Mouse (Mus musculus): ENCODE measurements around the gene Aes.

Aes gene

DNA sequence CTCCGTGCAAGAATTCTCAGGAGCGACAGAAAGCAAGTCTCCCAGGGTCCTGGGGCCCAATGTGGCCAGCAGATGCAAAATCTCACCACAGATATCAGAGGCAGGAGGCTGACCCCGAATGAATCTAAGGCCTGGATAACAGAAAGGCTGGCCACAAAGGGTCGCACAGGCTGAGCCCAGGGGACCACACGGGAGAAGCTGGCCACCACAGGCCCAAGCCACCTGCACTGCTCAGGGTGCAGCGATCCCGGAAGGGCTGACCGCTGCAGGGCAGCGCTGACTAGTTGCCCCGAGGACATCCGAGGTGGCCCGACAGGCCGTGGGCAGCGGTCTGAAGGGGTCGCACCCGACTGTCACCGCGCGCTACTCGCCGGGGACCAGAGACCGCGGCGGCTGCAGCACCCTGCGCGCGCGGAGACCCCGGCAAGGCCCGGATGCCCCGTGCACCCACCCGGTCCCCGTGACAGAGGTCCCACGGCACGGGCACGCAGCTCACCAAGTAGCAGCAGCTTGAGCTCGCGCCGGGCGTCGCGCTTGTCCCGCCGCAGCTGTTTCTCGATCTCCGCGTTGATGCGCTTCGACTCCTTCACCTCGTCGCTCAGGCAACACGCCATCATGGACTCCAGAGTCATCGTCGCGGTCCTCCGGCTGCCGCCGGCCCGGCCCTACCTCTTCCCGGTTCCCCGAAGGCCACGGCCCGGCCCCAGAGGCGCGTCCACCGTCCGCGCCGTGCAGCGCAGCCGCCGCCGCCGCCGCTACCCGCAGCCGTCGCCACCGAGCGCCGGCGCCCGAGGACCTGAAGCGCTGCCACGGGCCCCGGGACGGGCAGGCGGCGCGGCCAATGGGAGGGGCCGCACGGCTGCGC is 14.8 kb upstream of the Aes start:
- CTCF ChIA-PET = no interaction called here

GRCm38 (mm10) chr10:81545161-81545747 is 14.0 kb upstream of the Aes start, which contains the start of gene Gna11:
Gene Gna11 (minus strand): TSS chr10:81545190.
- CTCF ChIA-PET = no interaction called here

- CTCF ChIA-PET = interaction anchor here (0.8 kb wide), 1 partner anchor 45 kb away, joined by 4 read pairs; no protein-coding TSS in a partner anchor
These were observed 13.0 kb upstream of the Aes start for GRCm38 (mm10) chr10:81546332-81546731.

GRCm38 (mm10) chr10:81546788-81547571 is 12.3 kb upstream of the Aes start:
- CTCF ChIA-PET = interaction anchor here (0.8 kb wide), 1 partner anchor 45 kb away, joined by 4 read pairs; no protein-coding TSS in a partner anchor

GRCm38 (mm10) chr10:81548944-81549343 is 10.3 kb upstream of the Aes start:
- CTCF ChIA-PET = interaction anchor here (0.6 to 0.7 kb wide), 2 partner anchors 18 to 27 kb away, joined by 5 to 13 read pairs; no protein-coding TSS in a partner anchor

DNA sequence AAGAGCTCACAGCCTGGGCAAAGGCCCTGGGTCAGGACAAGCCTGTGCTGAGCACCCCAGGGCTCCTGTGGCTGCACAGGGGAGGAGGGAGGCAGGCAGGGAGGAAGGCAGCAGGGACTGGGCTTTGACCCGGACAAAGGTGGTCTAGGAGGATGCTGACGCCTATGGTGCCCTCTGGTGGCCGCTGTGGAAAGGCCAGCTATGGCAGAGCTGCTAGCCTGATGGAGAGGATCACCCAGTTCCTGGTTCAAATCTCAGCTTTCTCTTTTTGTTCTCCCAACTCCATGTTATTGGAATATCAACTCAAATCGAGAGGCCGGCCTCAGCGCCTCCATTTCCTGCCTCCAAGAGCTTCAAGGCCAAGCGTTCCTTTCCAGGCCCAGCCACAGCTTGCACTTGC is 9.0 kb upstream of the Aes start:
- CTCF ChIA-PET = interaction anchor here (0.7 to 2.1 kb wide), 6 partner anchors 9 to 100 kb away, joined by 3 to 16 read pairs (median 4); partner anchors contain the start of gene Aes

- CTCF ChIA-PET = interaction anchor here (0.5 to 2.1 kb wide), 7 partner anchors 9 to 127 kb away, joined by 3 to 16 read pairs (median 3); no protein-coding TSS in a partner anchor
These were observed 7.6 kb upstream of the Aes start for GRCm38 (mm10) chr10:81551597-81552102.

- CTCF ChIA-PET = interaction anchor here (0.8 to 1.3 kb wide), 2 partner anchors 9 to 34 kb away, joined by 3 to 4 read pairs; no protein-coding TSS in a partner anchor
These were observed 6.1 kb upstream of the Aes start for GRCm38 (mm10) chr10:81553232-81553631.

DNA sequence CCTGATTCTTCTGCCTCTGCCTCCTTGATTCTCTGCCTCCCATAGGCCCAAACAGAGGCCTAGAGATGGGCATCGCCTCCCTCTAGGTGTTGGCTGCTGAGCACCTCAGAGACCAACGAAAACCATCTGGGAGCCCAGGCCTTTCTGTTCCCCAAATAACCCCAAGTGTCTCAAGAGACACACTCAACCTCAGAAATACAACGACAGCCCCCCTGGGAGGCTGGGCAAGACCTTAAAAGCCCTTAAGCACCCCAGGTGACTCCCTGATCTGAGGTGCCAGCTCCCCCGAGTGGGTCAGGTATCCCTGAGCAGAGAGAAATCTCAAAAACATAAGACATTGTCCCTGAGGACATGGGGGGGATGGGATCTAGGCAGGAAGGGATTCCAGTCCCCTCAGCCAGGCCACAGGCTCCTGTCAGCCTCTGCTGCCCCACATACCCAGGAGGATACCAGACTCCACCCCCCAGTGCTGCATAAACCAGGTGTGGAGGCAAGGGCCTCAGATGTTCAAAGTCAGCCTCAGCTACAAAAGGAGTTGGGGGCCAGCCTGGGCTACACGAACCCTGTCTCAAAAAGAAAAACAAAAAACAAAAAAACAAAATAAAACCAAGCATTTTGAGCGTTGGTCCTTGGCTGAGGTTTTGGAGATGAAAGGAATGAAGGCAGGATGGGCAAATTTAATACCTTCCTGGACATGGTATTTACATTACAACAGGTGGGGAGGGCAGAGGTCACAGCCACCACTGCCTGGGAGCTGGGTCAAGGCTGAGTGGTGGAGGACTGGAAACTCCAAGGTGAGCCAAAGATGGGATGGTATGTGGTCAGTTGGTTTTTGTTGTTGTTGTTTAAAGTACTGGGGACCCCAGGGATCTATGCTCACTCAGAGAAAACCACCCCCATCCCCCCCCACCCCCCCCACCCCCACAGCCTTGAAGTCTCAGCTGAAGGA is 5.2 kb upstream of the Aes start:
- CTCF ChIA-PET = interaction anchor here (0.6 to 1.3 kb wide), 4 partner anchors 8 to 217 kb away, joined by 3 to 4 read pairs (median 3); no protein-coding TSS in a partner anchor

DNA sequence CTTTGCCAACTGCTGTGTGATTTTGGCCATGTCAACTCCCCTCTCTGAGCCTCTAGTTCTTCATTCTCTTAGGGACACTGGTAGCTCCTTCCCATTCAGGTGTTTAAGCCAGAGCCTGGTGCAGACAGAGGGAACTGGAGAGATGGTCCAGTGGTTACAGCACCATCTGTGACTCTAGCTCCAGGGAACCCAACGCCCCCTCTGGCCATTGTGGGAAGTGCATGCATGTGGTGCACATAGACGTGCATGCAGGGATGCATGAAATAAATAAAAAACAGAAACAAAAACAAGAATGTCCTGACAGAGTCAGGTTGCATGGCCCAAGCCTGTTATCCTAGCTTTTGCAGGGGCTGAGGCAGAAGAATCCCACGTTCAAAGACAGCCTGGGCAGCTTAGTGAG is 3.0 kb upstream of the Aes start:
- CTCF ChIA-PET = interaction anchor here (0.6 kb wide), 1 partner anchor 130 kb away, joined by 9 read pairs; no protein-coding TSS in a partner anchor

DNA sequence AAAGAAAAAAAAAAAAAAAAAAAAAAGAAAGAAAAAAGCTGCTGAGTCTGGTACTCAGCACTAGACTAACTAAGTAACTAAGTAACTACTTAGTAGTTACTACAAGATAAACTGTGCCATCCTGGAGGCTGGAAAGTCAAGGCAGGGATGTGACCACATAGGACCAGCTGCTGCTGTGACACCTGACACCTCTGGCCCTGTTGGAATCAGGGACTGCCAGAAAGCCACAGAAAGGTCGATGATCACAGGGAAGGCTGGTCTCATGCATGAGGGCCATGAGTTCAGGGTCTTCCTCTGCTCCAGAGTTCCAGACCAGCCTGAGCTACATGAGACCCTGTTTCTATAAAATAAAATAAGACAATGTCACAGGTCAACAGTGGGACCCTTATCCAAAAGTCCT is 1.8 kb upstream of the Aes start:
- CTCF ChIA-PET = interaction anchor here (0.6 kb wide), 1 partner anchor 39 kb away, joined by 3 read pairs; no protein-coding TSS in a partner anchor

- CTCF ChIA-PET = interaction anchor here (0.6 kb wide), 1 partner anchor 10 kb away, joined by 3 read pairs; no protein-coding TSS in a partner anchor
These were observed 595 bp downstream of the Aes start for GRCm38 (mm10) chr10:81559627-81560539.

DNA sequence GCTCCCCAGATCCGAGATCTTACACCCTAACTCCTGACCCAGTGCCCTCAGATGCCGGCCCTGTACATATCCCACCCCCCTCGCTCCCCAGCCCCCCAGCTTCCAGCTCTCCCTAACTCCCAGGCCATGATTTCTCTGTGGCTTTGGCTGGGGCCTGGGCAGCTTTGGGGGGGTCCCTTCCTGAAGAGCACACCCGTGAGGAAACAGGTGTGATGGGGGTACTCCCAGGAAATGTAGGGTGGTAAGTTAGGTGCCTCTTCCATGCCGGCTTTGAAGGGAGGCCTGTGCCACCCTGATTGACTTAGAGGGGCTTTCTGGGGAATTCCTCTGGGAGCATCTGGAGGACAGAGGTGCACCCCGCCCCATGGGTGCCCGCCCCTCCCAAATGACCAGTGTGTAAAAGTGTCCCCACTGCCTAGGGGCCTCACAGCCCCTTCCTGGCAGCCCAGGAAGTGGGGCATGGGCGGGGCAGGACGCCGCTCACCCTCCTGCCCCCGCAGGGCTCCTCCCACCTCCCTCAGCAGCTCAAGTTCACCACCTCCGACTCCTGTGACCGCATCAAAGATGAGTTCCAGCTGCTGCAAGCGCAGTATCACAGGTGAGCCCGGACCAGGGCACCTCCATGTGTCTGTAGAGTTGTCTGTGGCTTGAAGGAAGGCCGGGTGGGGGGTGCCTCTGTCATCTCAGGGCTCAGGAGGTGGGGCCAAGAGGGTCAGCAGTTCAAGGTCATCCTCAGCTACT is 1.6 kb downstream of the Aes start:
- CTCF ChIA-PET = interaction anchor here (0.6 to 0.7 kb wide), 2 partner anchors 10 to 14 kb away, joined by 3 to 8 read pairs; no protein-coding TSS in a partner anchor

DNA sequence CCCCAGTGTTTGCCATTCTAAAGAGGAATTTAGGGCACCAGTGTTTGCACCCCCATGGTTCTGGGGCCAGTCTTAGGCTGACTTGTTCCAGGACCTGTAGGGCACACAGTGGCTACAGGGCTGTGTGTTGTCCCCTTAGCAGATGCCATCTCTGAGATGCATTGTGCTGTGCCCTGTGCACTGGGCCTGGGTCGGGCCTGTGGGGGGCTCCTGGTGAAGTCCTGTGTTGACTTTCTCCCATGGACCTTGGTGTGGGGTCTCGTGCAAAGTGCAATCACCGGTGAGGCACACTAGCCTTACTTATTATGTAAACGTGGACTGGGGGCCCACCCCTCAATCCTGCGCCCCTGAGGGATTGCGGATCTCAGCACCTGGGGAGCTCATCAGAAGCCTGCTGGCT is 3.1 kb downstream of the Aes start:
- CTCF ChIA-PET = interaction anchor here (0.6 to 1.2 kb wide), 2 partner anchors 9 to 68 kb away, joined by 3 to 16 read pairs; no protein-coding TSS in a partner anchor

DNA sequence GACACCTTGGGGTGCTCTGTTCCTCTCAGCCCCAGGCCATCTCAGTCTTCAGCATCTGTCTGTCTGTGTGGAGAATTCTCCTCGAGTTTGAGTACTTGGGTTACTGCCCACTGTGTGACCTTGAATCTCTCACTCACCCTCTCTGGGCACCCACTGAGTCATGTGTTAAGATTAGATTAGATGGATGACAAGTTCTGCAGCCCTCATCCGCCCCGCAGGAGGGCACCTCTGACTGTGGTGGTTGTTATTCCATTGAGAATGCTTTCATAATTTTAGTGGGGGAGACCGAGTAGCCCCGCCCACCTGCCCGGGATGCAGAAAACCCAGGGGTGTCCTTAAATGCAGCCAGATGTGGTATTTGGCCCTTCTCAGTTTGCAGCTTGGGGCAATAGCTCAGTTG is 4.2 kb downstream of the Aes start:
- CTCF ChIA-PET = interaction anchor here (0.6 kb wide), 1 partner anchor 11 kb away, joined by 9 read pairs; no protein-coding TSS in a partner anchor

DNA sequence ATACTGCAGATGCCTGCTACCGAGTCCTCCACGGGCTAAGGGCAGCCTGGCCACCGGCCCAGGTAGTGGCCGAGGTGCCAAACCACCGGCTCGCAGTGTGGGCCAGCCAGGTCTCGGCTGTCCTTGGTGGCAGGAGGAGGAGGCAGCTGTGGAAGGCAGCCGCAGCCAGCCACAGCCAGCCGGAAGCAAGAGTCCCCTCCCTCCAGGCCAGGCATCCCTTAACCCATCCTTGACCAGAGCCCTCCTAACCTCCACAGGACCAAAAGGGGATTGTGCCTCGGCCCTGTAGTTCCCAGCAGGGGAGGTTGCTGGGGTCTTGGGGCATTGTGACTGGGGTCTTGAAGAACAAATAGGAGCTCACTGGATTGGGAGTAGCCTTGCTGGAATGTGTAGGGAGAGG is 4.9 kb downstream of the Aes start:
- CTCF ChIA-PET = interaction anchor here (0.6 to 1.2 kb wide), 5 partner anchors 10 to 1798 kb away, joined by 3 to 24 read pairs (median 5); partner anchors contain the start of gene Tle2

GRCm38 (mm10) chr10:81564734-81565133 is 5.4 kb downstream of the Aes start:
- CTCF ChIA-PET = interaction anchor here (0.6 to 1.2 kb wide), 3 partner anchors 9 to 1503 kb away, joined by 3 to 5 read pairs (median 3); partner anchors contain the start of gene Tle2

All from spleen, embryonic (tissue).